Mouse (Mus musculus) kidney, adult 11 months (tissue): ENCODE data around the gene Atp1a1.

Experiments
- DNase-seq: peaks from one replicate; pipeline ENCODE4 v3.0.0; 2022

Gene Atp1a1

GRCm38 (mm10) chr3:101604550-101605223 is at the start of gene Atp1a1:
Atp1a1 (minus strand) TSS chr3:101604684.
- peak; percentile 98 for DNase-seq

DNA sequence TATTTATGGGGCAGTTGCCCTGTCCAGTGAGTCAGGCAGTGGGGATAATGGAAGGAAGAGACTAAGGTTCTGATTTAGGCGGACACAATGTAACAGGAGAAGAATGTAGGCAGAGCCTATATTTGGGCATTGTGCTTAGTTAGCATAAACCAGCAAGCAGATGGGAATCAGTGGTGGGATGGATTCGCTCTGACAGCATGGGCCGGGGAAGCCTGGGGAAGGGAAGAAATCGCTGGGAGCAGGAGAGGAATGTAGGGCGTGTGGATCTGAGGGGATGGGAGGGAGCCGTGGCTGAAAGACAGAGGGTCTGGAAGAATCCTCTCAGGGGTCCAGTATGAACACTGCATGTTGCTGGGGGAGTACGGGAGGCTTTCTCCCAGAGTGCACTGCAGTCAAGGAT is 49.0 kb upstream of the Atp1a1 start:
- DNase-seq, result no peak

- peak; percentile 48 for DNase-seq
Observed at GRCm38 (mm10) chr3:101652967-101653366, 48.5 kb upstream of the Atp1a1 start.

GRCm38 (mm10) chr3:101650328-101650727 is 45.8 kb upstream of the Atp1a1 start:
- no peak for DNase-seq

DNA sequence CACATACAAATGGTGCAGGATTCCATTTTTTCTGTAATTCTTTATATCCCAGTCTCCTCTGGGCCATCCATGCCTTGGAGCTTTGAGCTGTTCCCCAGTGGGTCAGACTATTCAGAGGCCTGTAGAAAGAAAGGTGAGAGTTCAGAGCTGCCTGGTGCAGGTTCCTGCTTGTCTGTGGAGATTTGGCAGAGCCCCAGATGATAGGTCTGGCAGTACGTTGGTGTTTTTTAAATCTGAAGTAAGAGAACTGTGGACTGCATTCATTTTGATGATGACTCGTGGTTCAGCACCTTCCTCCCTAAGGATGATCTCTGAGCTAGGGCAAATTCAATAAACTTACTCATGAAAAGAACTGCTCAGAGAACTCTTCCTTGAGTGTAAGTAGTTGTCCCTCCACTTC is 44.8 kb upstream of the Atp1a1 start:
- no peak for DNase-seq

DNA sequence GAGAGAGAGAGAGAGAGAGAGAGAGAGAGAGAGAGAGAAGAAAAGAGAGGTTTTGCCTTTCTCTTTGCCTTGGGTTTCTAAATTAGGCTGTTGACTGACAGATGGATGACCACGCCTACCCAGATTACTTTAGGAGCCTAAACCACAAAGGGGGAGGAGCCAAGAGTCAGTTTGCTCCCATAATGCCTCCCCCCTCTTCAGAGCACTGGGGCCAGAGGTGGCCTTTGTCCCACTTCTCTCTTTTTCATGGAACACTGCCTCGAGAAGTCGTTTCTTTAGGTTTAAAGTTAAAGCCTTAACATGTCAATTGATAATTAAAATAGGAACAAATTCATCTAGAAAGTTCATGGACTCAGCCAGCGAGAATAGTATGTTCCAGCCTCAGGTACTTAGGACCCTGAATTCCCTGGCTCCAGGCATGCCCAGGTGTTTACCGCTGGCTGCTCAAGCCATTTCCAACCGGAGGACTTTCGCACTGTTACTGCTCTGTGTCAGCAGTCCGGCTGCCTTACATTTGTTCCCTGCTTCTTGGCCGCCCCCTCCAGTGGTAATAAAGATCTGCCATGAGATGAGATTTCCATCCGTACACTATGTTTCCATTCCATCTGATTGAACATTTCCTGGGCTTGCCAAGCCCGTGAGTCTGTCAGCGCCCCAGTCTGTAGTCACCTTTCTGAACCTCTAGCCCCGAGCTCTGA is 43.8 kb upstream of the Atp1a1 start:
- DNase-seq, result peak; percentile 83

DNA sequence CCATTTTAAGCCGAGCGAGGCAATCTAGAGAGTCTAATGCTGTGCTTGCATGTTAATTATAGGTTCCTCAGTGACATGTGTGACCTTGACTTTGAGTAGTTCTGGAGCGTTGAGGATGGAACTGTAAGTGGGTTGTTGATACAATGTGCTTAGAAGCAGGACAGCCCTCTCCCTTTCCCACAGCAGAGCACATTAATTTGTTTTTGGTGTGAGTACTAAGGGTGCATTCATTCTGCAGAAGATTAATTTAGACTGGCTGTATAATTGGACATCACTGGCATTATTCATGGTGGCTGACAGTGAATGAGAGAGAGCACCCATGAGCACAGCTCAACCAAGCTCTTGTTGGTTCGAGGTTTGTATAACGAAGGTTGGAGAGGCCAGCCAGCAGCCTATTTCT is 42.3 kb upstream of the Atp1a1 start:
- DNase-seq, result no peak

- DNase-seq, result no peak
Observed at GRCm38 (mm10) chr3:101645569-101646106, 41.2 kb upstream of the Atp1a1 start.

GRCm38 (mm10) chr3:101644062-101644802 is 39.7 kb upstream of the Atp1a1 start:
- no peak for DNase-seq

GRCm38 (mm10) chr3:101643264-101643663 is 38.8 kb upstream of the Atp1a1 start:
- no peak for DNase-seq

DNA sequence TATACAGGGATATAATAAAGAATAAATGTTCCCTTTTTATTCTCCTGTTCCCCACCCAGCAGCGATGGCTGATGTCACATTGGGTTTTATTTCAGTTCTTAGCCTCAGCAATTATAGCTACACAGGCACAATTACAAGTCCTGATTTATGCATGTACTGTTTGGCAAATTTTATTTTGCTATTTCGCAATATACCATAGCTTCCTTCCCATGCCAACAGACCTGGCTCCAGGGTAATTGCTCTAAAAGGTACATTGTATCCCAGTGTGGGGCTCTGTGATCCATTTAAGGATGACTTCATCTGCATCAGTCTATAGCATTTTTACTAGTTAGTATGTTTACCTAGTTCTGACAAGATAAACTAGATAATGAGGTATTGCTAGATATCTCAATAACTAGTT is 33.7 kb upstream of the Atp1a1 start:
- DNase-seq, result no peak

GRCm38 (mm10) chr3:101636510-101636909 is 32.0 kb upstream of the Atp1a1 start:
- no peak for DNase-seq

DNA sequence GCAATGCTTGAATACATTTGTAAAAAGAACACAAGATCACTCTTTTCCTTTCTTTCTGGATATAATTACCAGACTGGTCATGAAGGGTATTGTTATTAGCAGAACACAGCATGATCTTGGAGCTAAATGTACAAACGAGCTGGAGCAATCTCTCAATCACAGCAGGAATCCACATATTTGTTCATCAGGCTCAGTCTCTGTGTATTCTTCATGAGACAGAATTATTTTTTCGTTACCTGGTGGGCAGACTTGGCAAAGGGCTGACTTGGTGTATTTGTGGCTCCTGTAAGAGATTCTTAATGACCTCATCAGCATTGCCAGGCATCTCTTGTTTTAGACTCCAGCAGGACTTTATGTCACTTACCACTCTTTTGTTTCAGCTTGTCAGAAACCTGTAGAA is 31.6 kb upstream of the Atp1a1 start:
- no peak for DNase-seq

GRCm38 (mm10) chr3:101634141-101634900 is 29.8 kb upstream of the Atp1a1 start:
- no peak for DNase-seq

- no peak for DNase-seq
Observed at GRCm38 (mm10) chr3:101628255-101628654, 23.8 kb upstream of the Atp1a1 start.

GRCm38 (mm10) chr3:101624287-101624686 is 19.8 kb upstream of the Atp1a1 start:
- no peak for DNase-seq

- DNase-seq, result no peak
Observed at GRCm38 (mm10) chr3:101619017-101619416, 14.5 kb upstream of the Atp1a1 start.

- no peak for DNase-seq
Observed at GRCm38 (mm10) chr3:101618505-101618904, 14.0 kb upstream of the Atp1a1 start.

GRCm38 (mm10) chr3:101617451-101617850 is 13.0 kb upstream of the Atp1a1 start:
- no peak for DNase-seq

- DNase-seq, result no peak
Observed at GRCm38 (mm10) chr3:101617007-101617406, 12.5 kb upstream of the Atp1a1 start.

DNA sequence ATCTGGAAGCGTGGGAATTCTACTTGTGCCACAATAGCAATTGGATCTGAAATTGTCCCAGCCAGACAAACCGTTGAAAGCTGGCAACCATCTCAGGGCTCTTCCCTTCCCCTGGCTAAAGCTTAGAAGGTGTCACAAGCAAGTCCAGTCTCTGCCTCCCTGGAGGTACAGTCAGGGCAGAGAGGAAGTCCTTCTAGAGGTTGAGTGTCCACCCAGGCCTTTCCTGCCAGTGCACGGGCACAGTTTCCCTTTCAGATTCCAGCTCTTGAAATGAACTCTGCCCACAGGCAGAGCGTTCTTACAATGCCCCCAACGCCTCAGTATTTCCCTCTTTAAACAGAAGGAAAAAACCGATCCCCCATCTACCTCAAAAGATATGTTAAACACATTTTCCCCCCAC is 11.4 kb upstream of the Atp1a1 start:
- no peak for DNase-seq

DNA sequence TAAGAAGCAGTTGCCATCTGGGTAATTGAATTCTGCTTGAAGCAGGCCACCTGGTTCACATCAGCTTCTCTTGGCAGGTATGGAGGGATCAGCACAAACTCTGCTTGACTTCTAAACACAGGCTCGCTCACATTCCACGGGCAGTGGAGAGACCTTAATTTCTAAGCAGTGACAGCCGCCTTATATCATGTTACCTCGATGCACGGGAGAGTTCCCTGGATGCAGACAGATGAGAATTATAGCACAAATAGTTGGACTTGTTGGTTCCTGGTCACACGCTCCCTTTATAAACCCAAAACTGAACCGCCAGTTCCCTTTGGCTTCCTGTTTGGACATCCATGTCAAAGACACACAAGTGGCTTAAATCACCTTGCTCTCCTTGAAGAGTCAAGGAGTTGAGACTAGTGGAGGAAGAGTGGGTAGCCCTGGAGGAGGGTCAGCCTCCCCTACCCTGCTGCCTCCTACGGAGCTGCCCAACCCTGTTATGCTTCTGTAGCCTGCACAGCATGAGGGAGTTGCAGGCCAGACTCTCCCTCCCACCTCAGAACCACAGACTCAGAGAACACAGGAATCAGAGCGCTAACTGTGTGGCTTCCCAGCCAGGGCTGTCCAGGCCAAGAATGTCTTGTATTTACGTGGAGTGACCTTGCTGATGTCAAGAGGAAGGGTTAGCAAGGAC is 7.5 kb upstream of the Atp1a1 start:
- no peak for DNase-seq
